Mouse (Mus musculus) cerebellum, postnatal 25 days (tissue): Measurements from ENCODE around the gene Cd59b.
A peak's percentile ranks its signal among the peaks of the same experiment; 100 is the strongest.

Experiments
- DNase-seq, 2 experiments: peaks; one replicate each; pipeline ENCODE4 v3.0.0; 2021; ENCODE audit warnings: mixed read lengths in 2 of 2

Cd59b gene

GRCm38 (mm10) chr2:104069704-104070185 lies at the start of gene Cd59b:
Gene Cd59b, plus strand, starts transcription at chr2:104069849.
- peak; percentile 51 to 69 for DNase-seq

GRCm38 (mm10) chr2:104023096-104023495 lies 46.6 kb upstream of the Cd59b start:
- no peak for DNase-seq

GRCm38 (mm10) chr2:104024656-104025055 lies 45.0 kb upstream of the Cd59b start:
- no peak for DNase-seq

- DNase-seq: peak; percentile 95 to 96
These were observed 42.1 kb upstream of the Cd59b start, which contains the start of gene Fbxo3 for GRCm38 (mm10) chr2:104027458-104028138. Gene Fbxo3, plus strand, starts transcription at chr2:104027721.

- no peak for DNase-seq
These were observed 41.4 kb upstream of the Cd59b start, which contains the start of gene 4931422A03Rik for GRCm38 (mm10) chr2:104028139-104028723. Gene 4931422A03Rik, minus strand, starts transcription at chr2:104028361.

- no peak for DNase-seq
These were observed 40.6 kb upstream of the Cd59b start for GRCm38 (mm10) chr2:104029074-104029473.

GRCm38 (mm10) chr2:104030381-104030780 lies 39.3 kb upstream of the Cd59b start:
- DNase-seq: no peak

GRCm38 (mm10) chr2:104032056-104032455 lies 37.6 kb upstream of the Cd59b start:
- no peak for DNase-seq

- peak; percentile 71 to 80 for DNase-seq
These were observed 34.7 kb upstream of the Cd59b start for GRCm38 (mm10) chr2:104034832-104035472.

GRCm38 (mm10) chr2:104035595-104035994 lies 34.1 kb upstream of the Cd59b start:
- DNase-seq: no peak

- DNase-seq: no peak
These were observed 33.3 kb upstream of the Cd59b start for GRCm38 (mm10) chr2:104036316-104036715.

- no peak for DNase-seq
These were observed 31.4 kb upstream of the Cd59b start for GRCm38 (mm10) chr2:104038236-104038635.

- no peak for DNase-seq
These were observed 28.0 kb upstream of the Cd59b start for GRCm38 (mm10) chr2:104041632-104042031.

- no peak for DNase-seq
These were observed 26.9 kb upstream of the Cd59b start for GRCm38 (mm10) chr2:104042766-104043165.

GRCm38 (mm10) chr2:104043624-104044478 lies 25.8 kb upstream of the Cd59b start:
- DNase-seq: no peak

- DNase-seq: no peak
These were observed 25.1 kb upstream of the Cd59b start for GRCm38 (mm10) chr2:104044479-104045080.

- DNase-seq: no peak
These were observed 11.3 kb upstream of the Cd59b start for GRCm38 (mm10) chr2:104058381-104058780.

GRCm38 (mm10) chr2:104058954-104059353 lies 10.7 kb upstream of the Cd59b start:
- no peak for DNase-seq

GRCm38 (mm10) chr2:104059786-104060185 lies 9.9 kb upstream of the Cd59b start:
- no peak for DNase-seq

GRCm38 (mm10) chr2:104060996-104061395 lies 8.7 kb upstream of the Cd59b start:
- no peak for DNase-seq

GRCm38 (mm10) chr2:104062665-104063064 lies 7.0 kb upstream of the Cd59b start:
- no peak for DNase-seq

- DNase-seq: no peak
These were observed 5.5 kb upstream of the Cd59b start for GRCm38 (mm10) chr2:104064152-104064551.
